Mouse (Mus musculus): ENCODE measurements around the gene Cacna1d. TPM values are rescaled to one million over a fixed set of nuclear protein-coding genes. Genes with fewer than 3 reads are reported as not detected.

Cacna1d gene
- polyA plus RNA-seq, 1 experiment from 2014 or later, result 13.5 TPM

DNA sequence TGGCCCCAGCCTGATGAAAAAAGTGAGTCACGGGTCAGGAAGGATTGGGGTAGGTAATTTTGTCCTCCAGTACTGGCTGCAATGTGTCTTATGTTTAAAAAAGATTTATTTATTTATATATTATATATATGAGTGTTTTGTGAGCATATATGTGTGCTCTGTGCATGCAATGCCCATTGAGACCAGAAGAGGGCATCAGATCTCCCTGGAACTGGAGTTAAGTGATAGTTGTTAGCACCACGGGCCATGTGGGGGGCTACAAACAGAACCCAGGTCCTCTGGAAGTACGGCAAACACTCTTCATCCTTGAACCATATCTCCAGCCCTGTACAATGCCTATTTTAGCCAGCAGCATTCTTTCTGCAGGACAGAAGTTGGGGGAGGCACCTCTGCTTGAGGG, 443.2 kb downstream of the Cacna1d start:
- H3K36me3 ChIP-seq (replicated peaks; ENCODE audit: control insufficient read depth, insufficient read depth), result no peaks in the 10 kb centered on the region
- H3K9me3 ChIP-seq (ENCODE audit: control insufficient read depth, low read length), result no peaks in the 10 kb centered on the region
- no peak overlapping the region for H3K27ac ChIP-seq
- DNase-seq (ENCODE audit: low spot score) (no peak), ATAC-seq (ENCODE audit: low FRiP score) (no peak)
- 82% methylated on average over 3 of the region's 3 CpGs for WGBS
- H3K27me3 ChIP-seq (ENCODE audit: control insufficient read depth, insufficient read depth, low read length), result no peaks in the 10 kb centered on the region
- H3K4me1 ChIP-seq (replicated peaks; ENCODE audit: control insufficient read depth, insufficient read depth, low read length), result no peaks in the 10 kb centered on the region
- H3K4me2 ChIP-seq (replicated peaks), result no peak overlapping the region
- no peak overlapping the region for H3K4me3 ChIP-seq (replicated peaks; ENCODE audit: low read length)
- no peak overlapping the region for H3K9ac ChIP-seq

DNA sequence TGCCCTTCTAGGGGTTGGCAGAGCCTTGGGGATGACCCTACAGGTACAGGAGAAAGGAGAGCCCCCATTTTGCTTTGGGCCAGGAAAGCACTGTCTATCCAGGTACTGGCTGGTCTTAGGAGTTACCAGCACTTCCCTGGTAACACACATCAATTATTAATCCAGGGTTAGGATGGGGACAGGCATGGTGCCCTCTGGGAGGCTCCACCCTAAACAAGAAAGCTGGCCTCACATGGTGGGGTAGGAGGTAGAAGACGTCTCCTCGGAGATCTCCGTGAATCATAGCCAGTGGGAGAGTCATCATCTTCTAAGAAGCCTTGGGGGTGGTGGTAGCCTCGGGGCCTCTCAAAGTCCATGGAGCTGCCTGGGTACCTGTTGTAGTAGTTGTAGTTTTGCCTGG, 444.3 kb downstream of the Cacna1d start:
- WGBS, result 92% methylated on average over 4 of the region's 4 CpGs
- H3K27me3 ChIP-seq (ENCODE audit: control insufficient read depth, insufficient read depth, low read length), result no peaks in the 10 kb centered on the region
- H3K4me1 ChIP-seq (replicated peaks; ENCODE audit: control insufficient read depth, insufficient read depth, low read length), result no peaks in the 10 kb centered on the region
- no peaks in the 10 kb centered on the region for H3K9me3 ChIP-seq (ENCODE audit: control insufficient read depth, low read length)
- no peak overlapping the region for H3K4me3 ChIP-seq (replicated peaks; ENCODE audit: low read length)
- no peak overlapping the region for H3K9ac ChIP-seq
- DNase-seq (ENCODE audit: low spot score) (no peak), ATAC-seq (ENCODE audit: low FRiP score) (no peak)
- H3K4me2 ChIP-seq (replicated peaks), result no peak overlapping the region
- peaks cover 9% of the 10 kb centered on the region for H3K36me3 ChIP-seq (replicated peaks; ENCODE audit: control insufficient read depth, insufficient read depth)
- H3K27ac ChIP-seq, result no peak overlapping the region

DNA sequence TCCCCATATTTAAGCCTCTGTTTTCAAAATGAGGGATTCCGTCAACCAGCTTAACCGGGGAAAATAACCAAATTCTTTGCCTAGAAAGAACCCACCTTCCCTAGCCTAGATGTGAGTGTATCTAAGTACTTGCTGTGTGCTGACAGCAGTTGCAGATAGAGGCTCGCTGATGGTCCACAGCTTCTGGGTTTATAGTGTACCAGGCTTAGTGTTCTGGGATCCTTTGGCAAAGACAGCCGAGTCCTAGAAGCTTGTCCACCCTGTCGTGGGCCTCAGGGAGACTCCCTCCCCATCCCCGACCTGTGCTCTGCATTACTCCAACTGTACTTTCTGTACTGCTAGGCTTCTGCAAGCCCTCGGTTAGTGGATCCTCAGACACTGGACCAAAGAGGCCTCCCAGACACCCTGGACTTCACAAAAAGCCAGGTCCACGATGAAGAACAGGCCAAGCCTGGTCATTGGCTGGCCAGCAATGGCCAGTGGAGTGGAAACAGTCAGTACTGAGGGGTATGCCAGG, 445.5 kb downstream of the Cacna1d start:
- H3K9ac ChIP-seq, result no peak overlapping the region
- H3K27me3 ChIP-seq (ENCODE audit: control insufficient read depth, insufficient read depth, low read length), result no peaks in the 10 kb centered on the region
- WGBS, result 88% methylated on average over 8 of the region's 8 CpGs
- H3K4me1 ChIP-seq (replicated peaks; ENCODE audit: control insufficient read depth, insufficient read depth, low read length), result no peaks in the 10 kb centered on the region
- no peak overlapping the region for H3K4me2 ChIP-seq (replicated peaks)
- H3K9me3 ChIP-seq (ENCODE audit: control insufficient read depth, low read length), result no peaks in the 10 kb centered on the region
- H3K4me3 ChIP-seq (replicated peaks; ENCODE audit: low read length), result no peak overlapping the region
- no peak for ATAC-seq (ENCODE audit: low FRiP score)
- no peak for DNase-seq (ENCODE audit: low spot score)
- peaks cover 15% of the 10 kb centered on the region for H3K36me3 ChIP-seq (replicated peaks; ENCODE audit: control insufficient read depth, insufficient read depth)
- no peak overlapping the region for H3K27ac ChIP-seq

DNA sequence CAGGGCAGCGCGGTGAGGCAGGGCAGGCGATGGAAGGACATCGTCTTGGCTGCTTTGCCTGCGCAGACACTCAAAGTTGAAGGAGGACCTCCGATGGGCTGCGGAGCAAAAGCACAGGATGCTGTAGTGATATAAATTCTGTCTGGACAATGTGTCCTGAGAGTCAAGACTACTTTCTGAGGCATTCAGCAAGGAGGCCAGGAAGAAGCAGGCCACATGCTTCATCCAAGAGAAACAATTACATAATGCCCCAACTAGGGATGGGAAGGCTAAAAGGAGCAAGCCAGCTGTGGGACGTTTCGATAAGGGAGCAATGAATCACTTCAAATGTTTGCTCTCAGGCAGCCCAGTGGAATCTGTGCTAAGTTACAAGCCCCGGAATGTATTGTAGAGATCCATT, 446.0 kb downstream of the Cacna1d start:
- DNase-seq (ENCODE audit: low spot score) (no peak), ATAC-seq (ENCODE audit: low FRiP score) (no peak)
- 90% methylated on average over 10 of the region's 10 CpGs for WGBS
- H3K36me3 ChIP-seq (replicated peaks; ENCODE audit: control insufficient read depth, insufficient read depth), result peaks cover 20% of the 10 kb centered on the region
- H3K27me3 ChIP-seq (ENCODE audit: control insufficient read depth, insufficient read depth, low read length), result no peaks in the 10 kb centered on the region
- no peak overlapping the region for H3K27ac ChIP-seq
- H3K9me3 ChIP-seq (ENCODE audit: control insufficient read depth, low read length), result no peaks in the 10 kb centered on the region
- no peak overlapping the region for H3K4me3 ChIP-seq (replicated peaks; ENCODE audit: low read length)
- no peak overlapping the region for H3K9ac ChIP-seq
- no peak overlapping the region for H3K4me2 ChIP-seq (replicated peaks)
- H3K4me1 ChIP-seq (replicated peaks; ENCODE audit: control insufficient read depth, insufficient read depth, low read length), result no peaks in the 10 kb centered on the region

DNA sequence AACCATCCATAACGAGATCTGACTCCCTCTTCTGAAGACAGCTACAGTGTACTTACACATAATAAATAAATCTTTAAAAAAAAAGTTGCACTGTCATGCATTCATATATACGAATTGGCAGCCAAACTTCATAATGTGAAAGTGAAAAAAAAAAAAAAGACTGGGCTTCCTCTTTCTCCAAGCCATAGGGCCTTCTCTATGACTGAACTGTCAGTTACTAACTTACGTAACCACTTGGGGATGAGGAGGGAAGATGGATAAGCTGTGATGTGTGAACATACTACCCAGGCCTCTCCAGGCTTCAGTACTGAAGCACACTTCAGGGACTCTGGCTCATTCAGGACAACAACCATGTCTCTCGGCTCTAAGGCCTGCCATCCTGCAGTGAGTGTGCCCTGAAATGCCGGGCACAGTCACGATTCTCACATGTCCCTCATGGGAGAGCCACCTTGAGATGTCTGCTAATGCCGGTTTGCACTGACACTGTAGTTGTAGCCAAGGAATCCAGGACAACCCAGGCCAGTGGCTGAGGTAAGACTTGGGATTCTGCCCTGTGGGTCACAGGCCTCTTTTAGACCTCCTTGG, 447.8 kb downstream of the Cacna1d start:
- Histone ChIP-seq H3K4me1 (replicated peaks; ENCODE audit: control insufficient read depth, insufficient read depth, low read length) (no peaks in the 10 kb centered on the region), H3K27me3 (ENCODE audit: control insufficient read depth, insufficient read depth, low read length) (no peaks in the 10 kb centered on the region), H3K4me2 (replicated peaks) (no peak overlapping the region), H3K9me3 (ENCODE audit: control insufficient read depth, low read length) (no peaks in the 10 kb centered on the region), H3K36me3 (replicated peaks; ENCODE audit: control insufficient read depth, insufficient read depth) (peaks cover 24% of the 10 kb centered on the region), H3K4me3 (replicated peaks; ENCODE audit: low read length) (no peak overlapping the region), H3K9ac (no peak overlapping the region), H3K27ac (no peak overlapping the region)
- 93% methylated on average over 7 of the region's 7 CpGs for WGBS
- no peak for DNase-seq (ENCODE audit: low spot score)
- no peak for ATAC-seq (ENCODE audit: low FRiP score)

DNA sequence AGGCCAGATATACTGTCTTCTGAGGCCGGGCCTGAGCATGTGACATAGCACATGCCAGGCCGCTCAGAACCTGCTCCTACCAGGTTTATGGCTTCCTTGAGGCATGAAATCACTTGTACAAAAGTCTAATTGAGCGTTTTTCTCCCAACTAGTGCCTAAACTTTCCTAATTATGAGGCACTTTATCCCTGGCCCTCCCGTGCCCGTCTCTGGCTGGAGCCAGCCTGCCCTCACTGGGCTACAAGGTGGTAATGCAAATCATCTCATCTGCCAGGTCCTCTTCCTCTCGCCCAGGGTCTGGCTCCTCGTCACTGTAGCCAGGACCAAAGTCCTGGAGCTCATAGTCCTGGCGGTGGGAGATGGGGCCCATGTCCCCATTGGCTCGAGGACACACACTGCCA, 449.4 kb downstream of the Cacna1d start:
- Histone ChIP-seq H3K4me2 (replicated peaks) (no peak overlapping the region), H3K36me3 (replicated peaks; ENCODE audit: control insufficient read depth, insufficient read depth) (peaks cover 24% of the 10 kb centered on the region), H3K27me3 (ENCODE audit: control insufficient read depth, insufficient read depth, low read length) (no peaks in the 10 kb centered on the region), H3K9me3 (ENCODE audit: control insufficient read depth, low read length) (no peaks in the 10 kb centered on the region), H3K27ac (no peak overlapping the region), H3K4me3 (replicated peaks; ENCODE audit: low read length) (no peak overlapping the region), H3K9ac (no peak overlapping the region), H3K4me1 (replicated peaks; ENCODE audit: control insufficient read depth, insufficient read depth, low read length) (no peaks in the 10 kb centered on the region)
- DNase-seq (ENCODE audit: low spot score) (no peak), ATAC-seq (ENCODE audit: low FRiP score) (no peak)
- 87% methylated on average over 9 of the region's 9 CpGs for WGBS

DNA sequence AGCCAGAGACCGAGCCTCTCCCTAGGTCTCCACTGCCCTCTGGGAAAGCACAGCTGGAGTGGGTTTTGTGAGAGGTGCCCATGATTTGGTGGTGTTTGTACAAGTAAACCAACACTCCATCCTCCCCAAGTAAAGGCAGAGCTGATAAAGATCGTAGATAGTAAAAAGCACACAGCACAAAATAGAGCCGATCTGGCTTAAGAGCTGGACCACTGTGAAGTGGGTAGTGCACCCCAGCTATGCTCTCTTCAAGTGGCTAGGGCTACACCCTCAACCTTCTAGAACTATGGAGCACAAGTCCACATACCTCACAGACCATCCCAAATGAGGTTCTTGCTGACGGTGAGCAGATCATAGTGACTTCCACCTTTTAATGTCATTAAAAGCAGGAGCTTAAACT, 451.8 kb downstream of the Cacna1d start:
- WGBS, result 84% methylated on average over 4 of the region's 4 CpGs
- Histone ChIP-seq H3K4me2 (replicated peaks) (no peak overlapping the region), H3K27ac (no peak overlapping the region), H3K9me3 (ENCODE audit: control insufficient read depth, low read length) (no peaks in the 10 kb centered on the region), H3K4me3 (replicated peaks; ENCODE audit: low read length) (no peak overlapping the region), H3K4me1 (replicated peaks; ENCODE audit: control insufficient read depth, insufficient read depth, low read length) (no peaks in the 10 kb centered on the region), H3K36me3 (replicated peaks; ENCODE audit: control insufficient read depth, insufficient read depth) (peaks cover 24% of the 10 kb centered on the region), H3K9ac (no peak overlapping the region), H3K27me3 (ENCODE audit: control insufficient read depth, insufficient read depth, low read length) (no peaks in the 10 kb centered on the region)
- DNase-seq (ENCODE audit: low spot score) (no peak), ATAC-seq (ENCODE audit: low FRiP score) (no peak)

DNA sequence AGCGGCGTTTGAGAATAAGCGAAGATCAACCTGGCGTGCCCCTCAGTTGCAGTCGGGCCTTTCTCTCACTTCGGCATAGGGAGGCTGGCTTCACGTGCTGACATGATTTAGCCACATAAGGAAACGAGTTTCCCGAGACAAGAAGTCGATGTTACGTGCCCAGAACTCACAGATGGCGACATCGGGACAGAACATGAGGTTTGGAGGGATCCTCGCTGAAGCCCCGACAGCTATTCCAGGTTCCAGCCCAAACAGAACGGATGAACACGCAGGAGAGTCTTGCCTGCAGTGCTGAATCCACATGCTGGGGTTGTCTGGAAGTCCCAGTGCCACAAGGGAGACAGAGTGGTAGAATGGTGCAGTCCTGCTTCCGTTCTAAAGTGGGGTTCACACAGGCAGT, 452.8 kb downstream of the Cacna1d start:
- no peak for ATAC-seq (ENCODE audit: low FRiP score)
- Histone ChIP-seq H3K4me1 (replicated peaks; ENCODE audit: control insufficient read depth, insufficient read depth, low read length) (no peaks in the 10 kb centered on the region), H3K9me3 (ENCODE audit: control insufficient read depth, low read length) (no peaks in the 10 kb centered on the region), H3K4me2 (replicated peaks) (no peak overlapping the region), H3K9ac (no peak overlapping the region), H3K4me3 (replicated peaks; ENCODE audit: low read length) (no peak overlapping the region), H3K36me3 (replicated peaks; ENCODE audit: control insufficient read depth, insufficient read depth) (peaks cover 24% of the 10 kb centered on the region), H3K27ac (no peak overlapping the region), H3K27me3 (ENCODE audit: control insufficient read depth, insufficient read depth, low read length) (no peaks in the 10 kb centered on the region)
- no peak for DNase-seq (ENCODE audit: low spot score)
- 93% methylated on average over 18 of the region's 18 CpGs for WGBS

DNA sequence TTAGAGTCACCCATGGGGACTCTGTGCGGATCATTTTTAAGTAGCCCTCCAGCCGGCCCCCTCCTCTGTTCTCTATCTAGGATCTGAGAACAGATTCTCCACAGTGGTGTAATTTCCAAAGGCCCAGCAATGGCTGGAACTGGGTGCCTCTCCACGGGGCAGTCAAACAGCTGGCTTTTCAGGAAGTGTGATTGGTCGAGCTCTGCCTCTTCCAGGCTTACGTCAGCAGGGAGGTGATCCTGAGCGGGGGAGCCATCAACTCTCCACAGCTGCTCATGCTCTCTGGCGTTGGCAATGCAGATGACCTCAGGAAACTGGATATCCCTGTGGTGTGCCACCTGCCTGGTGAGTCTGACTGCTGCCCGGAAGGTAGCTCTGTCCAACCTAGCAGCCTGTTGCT, 457.9 kb downstream of the Cacna1d start:
- no peak overlapping the region for H3K9ac ChIP-seq
- ATAC-seq (ENCODE audit: low FRiP score) (no peak), DNase-seq (ENCODE audit: low spot score) (no peak)
- H3K27me3 ChIP-seq (ENCODE audit: control insufficient read depth, insufficient read depth, low read length), result no peaks in the 10 kb centered on the region
- no peak overlapping the region for H3K4me2 ChIP-seq (replicated peaks)
- no peaks in the 10 kb centered on the region for H3K36me3 ChIP-seq (replicated peaks; ENCODE audit: control insufficient read depth, insufficient read depth)
- no peak overlapping the region for H3K4me3 ChIP-seq (replicated peaks; ENCODE audit: low read length)
- no peak overlapping the region for H3K27ac ChIP-seq
- no peaks in the 10 kb centered on the region for H3K4me1 ChIP-seq (replicated peaks; ENCODE audit: control insufficient read depth, insufficient read depth, low read length)
- WGBS, result 81% methylated on average over 8 of the region's 8 CpGs
- H3K9me3 ChIP-seq (ENCODE audit: control insufficient read depth, low read length), result no peaks in the 10 kb centered on the region

DNA sequence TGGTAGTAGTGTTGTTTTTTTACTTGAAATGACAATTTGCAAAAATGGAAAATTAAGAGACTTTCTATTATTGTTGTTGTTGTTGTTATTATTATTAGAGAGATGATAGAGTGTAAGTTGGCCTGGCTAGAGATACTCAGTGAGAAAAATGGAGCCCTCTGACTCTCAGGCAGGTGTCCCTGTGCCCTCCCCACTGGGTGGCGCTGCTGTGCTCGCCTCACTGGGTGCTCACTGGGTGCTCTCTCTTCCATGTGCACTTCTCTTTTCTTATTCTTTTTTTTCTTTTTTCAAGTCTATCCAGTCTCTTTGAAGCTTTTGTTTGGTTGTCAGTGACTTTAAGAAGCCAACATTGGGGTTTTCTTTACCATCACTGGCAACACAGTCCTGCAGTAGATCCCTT, 463.9 kb downstream of the Cacna1d start:
- DNase-seq (ENCODE audit: low spot score) (no peak), ATAC-seq (ENCODE audit: low FRiP score) (no peak)
- no peaks in the 10 kb centered on the region for H3K9me3 ChIP-seq (ENCODE audit: control insufficient read depth, low read length)
- H3K4me3 ChIP-seq (replicated peaks; ENCODE audit: low read length), result no peak overlapping the region
- no peak overlapping the region for H3K4me2 ChIP-seq (replicated peaks)
- H3K27ac ChIP-seq, result no peak overlapping the region
- WGBS, result 56% methylated on average over 2 of the region's 2 CpGs
- H3K9ac ChIP-seq, result no peak overlapping the region
- H3K36me3 ChIP-seq (replicated peaks; ENCODE audit: control insufficient read depth, insufficient read depth), result no peaks in the 10 kb centered on the region
- no peaks in the 10 kb centered on the region for H3K27me3 ChIP-seq (ENCODE audit: control insufficient read depth, insufficient read depth, low read length)
- H3K4me1 ChIP-seq (replicated peaks; ENCODE audit: control insufficient read depth, insufficient read depth, low read length), result no peaks in the 10 kb centered on the region

All from hindbrain, embryonic 14.5 days (tissue).